Mouse (Mus musculus): ENCODE measurements around the gene Hscb.

- no peak for TF ChIP-seq CTCF (IDR thresholded peaks at IDR 0.05)
- no peak for TF ChIP-seq POLR2A (IDR thresholded peaks at IDR 0.05; ENCODE audit: insufficient read depth, low read depth, low read length)
- TF ChIP-seq EP300 (IDR thresholded peaks at IDR 0.05; ENCODE audit: insufficient read depth, low read depth, low read length) = no peak
These were observed 60.1 kb downstream of the Hscb start for GRCm38 (mm10) chr5:110779276-110779997.

Measured in heart, adult 2 months (tissue).